Mouse (Mus musculus) lung, embryonic 16.5 days (tissue): Measurements from ENCODE around the gene Clcn2. TPM values are rescaled to one million over a fixed set of nuclear protein-coding genes. Genes with fewer than 3 reads are reported as not detected.
A peak's percentile ranks its signal among the peaks of the same experiment; 100 is the strongest.
"Not testable (repeated sequence)": the region's sequence is repeated elsewhere in the genome, so short reads cannot be mapped to it uniquely, and the experiment has no call there.

Source experiments
- ATAC-seq: fragments of 200-750 bp; cut with Nextera tagmentation; 2 replicates; pipeline ENCODE4 v1.8.0; 2017; ENCODE audit warnings: low read depth, mild to moderate bottlenecking, moderate library complexity
- H3K27ac ChIP-seq: fragments of 300-500 bp; sonication (generic); 2 replicates; pipeline ENCODE4 v1.5.1; 2014; ENCODE audit warnings: mild to moderate bottlenecking, control low read depth, low read length
- H3K27me3 ChIP-seq: fragments of 300-500 bp; sonication (generic); 2 replicates; pipeline ENCODE4 v1.6.1; 2014; ENCODE audit warnings: low read depth, low read length, mixed read lengths; ENCODE audit not compliant: control insufficient read depth, insufficient read depth
- H3K36me3 ChIP-seq: fragments of 300-500 bp; sonication (generic); 2 replicates; pipeline ENCODE4 v1.6.1; 2014; ENCODE audit warnings: low read length; ENCODE audit not compliant: control insufficient read depth, insufficient read depth
- H3K4me1 ChIP-seq: fragments of 300-500 bp; sonication (generic); replicated peaks from 2 replicates; pipeline ENCODE4 v1.6.1; 2014; ENCODE audit warnings: low read length, mixed read lengths; ENCODE audit not compliant: control insufficient read depth, insufficient read depth
- H3K4me2 ChIP-seq: fragments of 300-500 bp; sonication (generic); 2 replicates; pipeline ENCODE4 v1.6.1; 2014; ENCODE audit warnings: low read depth, low read length, control low read depth
- H3K4me3 ChIP-seq: fragments of 300-500 bp; sonication (generic); 2 replicates; pipeline ENCODE4 v1.5.1; 2014; ENCODE audit warnings: mild to moderate bottlenecking, low read length, control low read depth
- H3K9ac ChIP-seq: fragments of 300-500 bp; sonication (generic); 2 replicates; pipeline ENCODE4 v1.6.1; 2014; ENCODE audit warnings: low read length, control low read depth
- H3K9me3 ChIP-seq: fragments of 300-500 bp; sonication (generic); 2 replicates; pipeline ENCODE4 v1.6.1; 2016; ENCODE audit warnings: low read length; ENCODE audit not compliant: control insufficient read depth
- WGBS: fragments of 180-500 bp; shearing (Covaris S2); extraction: QIAGEN DNeasy Blood & Tissue Kit; methylation state at CpG from one replicate; pipeline ENCODE4 v1.1.7; 2014; 5-methylcytosine and 5-hydroxymethylcytosine counted together
- polyA plus RNA-seq: library from polyadenylated mRNA; unstranded; fragments of >200 nt; fragmentation: Nextera tagmentation; extraction: Ambion mirVana; gene quantifications from 2 replicates; pipeline ENCODE4 v1.2.1, GENCODE M21; 2015

Gene Clcn2
- polyA plus RNA-seq, 1 experiment from 2014 or later = 5.8 TPM

DNA sequence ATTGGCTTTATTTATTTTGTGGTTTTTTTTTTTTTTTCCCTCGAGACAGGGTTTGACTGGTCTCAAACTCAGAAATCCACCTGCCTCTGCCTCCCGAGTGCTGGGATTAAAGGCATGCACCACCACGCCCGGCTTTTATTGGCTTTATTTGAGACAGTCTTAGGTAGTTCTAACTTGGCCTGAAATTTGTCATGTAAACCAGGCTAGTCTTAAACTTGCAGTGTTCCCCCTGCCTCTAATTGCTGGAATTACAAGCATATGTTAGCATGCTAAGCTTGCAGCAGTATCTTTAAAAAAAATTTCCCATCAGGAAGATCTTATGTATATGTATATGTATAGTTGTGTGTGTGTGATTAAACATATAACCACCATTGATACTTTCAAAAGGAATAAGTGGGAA lies 40.8 kb downstream of the Clcn2 start:
- Histone ChIP-seq H3K4me3 (no peak overlapping the region), H3K4me2 (no peak overlapping the region), H3K27ac (no peak overlapping the region), H3K4me1 (peaks cover 25% of the 10 kb centered on the region), H3K27me3 (no peaks in the 10 kb centered on the region), H3K9me3 (no peaks in the 10 kb centered on the region), H3K9ac (no peak overlapping the region), H3K36me3 (peaks cover 51% of the 10 kb centered on the region)
- no peak for ATAC-seq
- WGBS = 69% methylated on average over 4 of the region's 4 CpGs

DNA sequence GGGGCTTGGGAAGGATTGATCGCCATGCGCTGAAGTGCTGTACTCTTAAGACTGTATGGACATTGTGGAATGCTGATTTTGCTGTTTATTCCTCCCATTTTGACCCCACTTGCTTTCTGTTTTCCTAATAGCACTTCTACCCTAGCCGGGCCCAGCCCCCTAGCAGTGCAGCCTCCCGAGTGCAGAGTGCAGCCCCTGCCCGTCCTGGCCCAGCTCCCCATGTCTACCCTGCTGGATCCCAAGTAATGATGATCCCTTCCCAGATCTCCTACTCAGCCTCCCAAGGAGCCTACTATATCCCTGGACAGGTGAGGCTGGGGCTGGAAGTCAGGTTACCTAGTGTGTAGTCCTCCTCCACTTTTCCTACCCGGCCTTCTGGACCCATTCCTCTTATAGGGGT lies 42.3 kb downstream of the Clcn2 start:
- Histone ChIP-seq H3K4me2 (no peak overlapping the region), H3K9me3 (no peaks in the 10 kb centered on the region), H3K4me1 (peaks cover 25% of the 10 kb centered on the region), H3K27me3 (no peaks in the 10 kb centered on the region), H3K27ac (no peak overlapping the region), H3K4me3 (no peak overlapping the region), H3K9ac (no peak overlapping the region), H3K36me3 (peaks cover 39% of the 10 kb centered on the region)
- no peak for ATAC-seq
- 83% methylated on average over 6 of the region's 6 CpGs for WGBS

DNA sequence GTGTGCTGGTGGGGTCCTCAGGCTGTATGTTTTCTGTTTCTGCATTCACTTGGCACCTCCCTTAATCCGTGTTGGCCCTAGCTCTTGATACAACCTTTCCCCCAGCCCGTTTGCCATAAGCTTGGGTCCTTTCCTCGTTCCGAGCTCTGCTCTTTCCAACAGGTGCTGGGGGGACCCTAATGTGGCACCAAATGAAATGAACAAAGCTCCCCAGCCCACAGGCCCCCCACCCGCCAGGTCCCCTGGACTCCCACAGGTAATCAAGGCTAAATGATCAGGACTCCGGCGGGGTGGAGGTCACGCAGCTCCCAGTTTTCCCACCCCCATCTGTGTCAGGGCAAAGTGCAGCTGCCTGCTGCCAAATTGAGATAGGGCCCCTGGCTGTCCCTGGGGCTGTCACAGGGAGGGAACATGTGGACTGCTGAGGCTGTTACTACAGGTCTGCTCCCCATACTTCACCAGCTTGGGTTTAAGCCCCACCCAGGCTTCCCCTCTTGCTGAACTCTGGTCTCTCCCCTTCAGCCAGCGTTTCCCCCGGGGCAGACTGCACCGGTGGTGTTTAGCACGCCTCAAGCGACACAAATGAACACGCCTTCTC lies 43.7 kb downstream of the Clcn2 start:
- Histone ChIP-seq H3K4me3 (peak overlapping the region; percentile 97), H3K27me3 (no peaks in the 10 kb centered on the region), H3K9ac (peak overlapping the region; percentile 95), H3K27ac (peak overlapping the region; percentile 95), H3K4me2 (peak overlapping the region; percentile 90), H3K9me3 (no peaks in the 10 kb centered on the region), H3K4me1 (peaks cover 25% of the 10 kb centered on the region), H3K36me3 (peaks cover 26% of the 10 kb centered on the region)
- no peak for ATAC-seq
- 3% methylated on average over 14 of the region's 14 CpGs for WGBS

DNA sequence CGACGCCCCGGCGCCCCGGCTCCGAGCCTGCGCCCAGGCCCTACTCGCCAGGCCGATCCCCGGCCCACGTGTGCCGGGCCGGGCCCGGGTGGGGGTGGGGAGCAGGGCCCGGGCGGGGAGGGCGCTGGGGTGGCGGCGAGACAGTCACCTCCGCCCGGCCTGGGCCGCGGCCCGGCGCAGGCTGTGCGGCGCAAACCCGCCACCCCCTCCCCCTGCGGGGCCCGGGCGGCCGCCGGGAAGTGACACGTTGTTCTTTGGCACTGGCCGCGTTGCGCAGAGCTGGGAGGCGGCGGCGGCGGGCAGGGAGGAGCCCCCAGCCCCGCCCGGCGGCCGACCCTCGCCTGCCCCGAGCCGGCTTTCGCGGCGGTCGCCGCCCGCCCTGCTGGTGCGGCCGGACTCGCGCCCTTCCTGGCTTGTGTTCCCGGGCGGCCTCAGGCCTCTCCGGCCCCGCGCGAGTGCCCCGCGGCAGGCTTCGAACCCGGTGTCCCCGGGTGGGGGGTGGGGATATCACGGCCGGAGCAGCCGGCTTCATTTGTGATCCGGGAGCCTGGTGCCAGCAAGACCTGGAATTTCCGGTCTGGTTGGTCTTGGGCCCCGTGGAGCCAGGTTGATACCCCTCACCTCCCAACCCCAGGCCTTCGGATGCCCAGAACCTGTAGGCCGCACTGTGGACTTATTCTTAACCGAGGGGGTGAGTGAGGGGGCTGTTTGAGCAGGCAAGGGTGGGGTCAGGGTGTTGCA lies 44.4 kb downstream of the Clcn2 start:
- H3K27me3 ChIP-seq = no peaks in the 10 kb centered on the region
- 0% methylated on average over 37 of the region's 78 CpGs for WGBS
- H3K4me2 ChIP-seq = peak overlapping the region; percentile 90

DNA sequence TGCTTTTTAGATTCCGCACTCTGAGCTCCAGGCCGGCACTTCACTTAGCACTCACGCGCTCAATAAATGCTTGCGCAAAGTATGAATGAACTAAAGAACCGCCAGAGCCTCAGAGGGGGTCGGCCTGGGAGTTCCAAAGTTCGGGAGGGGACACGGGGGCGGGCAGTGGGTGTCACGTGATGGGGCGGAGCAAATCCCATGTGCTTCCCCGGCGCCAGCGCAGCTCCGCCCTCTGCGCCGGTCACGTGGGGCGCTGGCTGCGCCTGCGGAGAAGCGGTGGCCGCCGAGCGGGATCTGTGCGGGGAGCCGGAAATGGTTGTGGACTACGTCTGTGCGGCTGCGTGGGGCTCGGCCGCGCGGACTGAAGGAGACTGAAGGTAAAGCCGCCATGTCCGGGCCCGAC lies 45.0 kb downstream of the Clcn2 start:
- Histone ChIP-seq H3K9ac (peak overlapping the region; percentile 95), H3K27ac (peak overlapping the region; percentile 95), H3K9me3 (no peaks in the 10 kb centered on the region), H3K27me3 (no peaks in the 10 kb centered on the region), H3K36me3 (peaks cover 17% of the 10 kb centered on the region), H3K4me1 (peaks cover 21% of the 10 kb centered on the region), H3K4me3 (peak overlapping the region; percentile 97), H3K4me2 (peak overlapping the region; percentile 90)
- 1% methylated on average over 35 of the region's 38 CpGs for WGBS
- peak; percentile 97 for ATAC-seq

More for the DNA sequence above, 44.4 kb downstream of the Clcn2 start:
- Histone ChIP-seq H3K9ac (peak overlapping the region; percentile 95), H3K27ac (peak overlapping the region; percentile 95), H3K36me3 (peaks cover 21% of the 10 kb centered on the region), H3K9me3 (no peaks in the 10 kb centered on the region), H3K4me3 (peak overlapping the region; percentile 97), H3K4me1 (peaks cover 25% of the 10 kb centered on the region)
- peak; percentile 77 for ATAC-seq

DNA sequence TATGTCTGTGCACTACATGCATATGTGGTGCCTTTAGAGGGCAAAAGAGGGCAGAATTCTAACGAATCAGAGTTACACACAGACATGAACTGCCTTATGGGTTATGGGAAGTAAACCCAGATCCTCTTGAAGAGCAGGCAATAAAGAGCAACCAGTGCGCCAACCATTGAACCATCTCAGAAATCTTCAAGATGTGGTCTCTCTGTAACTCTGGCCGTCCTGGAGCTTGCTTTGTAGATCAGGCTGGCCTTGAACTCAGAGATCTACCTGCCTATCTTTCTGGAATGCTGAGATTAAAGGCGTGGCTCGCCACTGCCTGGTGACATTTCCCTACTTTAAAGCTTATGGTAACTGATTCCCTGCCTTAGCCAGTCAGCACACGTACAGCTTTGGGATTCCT lies 45.7 kb downstream of the Clcn2 start:
- Histone ChIP-seq H3K4me2 (peak overlapping the region; percentile 90), H3K9ac (peak overlapping the region; percentile 13; the same call in 1 of the 2 replicates), H3K27ac (0 out of 2 replicates have a peak overlapping the region, but pooled peaks have one; percentile 95), H3K4me3 (peak overlapping the region; percentile 97), H3K9me3 (no peaks in the 10 kb centered on the region), H3K36me3 (peaks cover 12% of the 10 kb centered on the region), H3K4me1 (peaks cover 18% of the 10 kb centered on the region), H3K27me3 (no peaks in the 10 kb centered on the region)
- no peak for ATAC-seq
- WGBS = 18% methylated on average over 6 of the region's 6 CpGs

DNA sequence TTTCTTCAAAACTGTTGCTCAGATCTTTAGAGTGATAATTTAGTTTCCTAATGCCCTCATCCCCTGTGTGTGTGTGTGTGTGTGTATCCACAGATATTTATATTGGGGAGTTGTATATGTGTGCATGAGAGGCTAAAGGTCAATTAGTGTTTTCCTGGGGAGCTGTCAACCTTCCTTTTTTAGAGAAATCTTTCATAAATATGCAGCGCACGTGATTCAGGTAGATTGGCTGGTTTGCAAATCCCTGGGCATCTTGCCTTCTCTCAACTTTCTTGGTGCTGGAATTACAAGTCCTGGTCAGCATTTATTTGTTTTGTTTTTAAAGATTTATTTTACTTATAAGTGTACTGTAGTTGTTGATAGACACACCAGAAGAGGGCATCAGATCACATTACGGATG lies 47.3 kb downstream of the Clcn2 start:
- 83% methylated on average over 3 of the region's 3 CpGs for WGBS
- Histone ChIP-seq H3K4me1 (peaks cover 18% of the 10 kb centered on the region), H3K9me3 (no peaks in the 10 kb centered on the region), H3K36me3 (peaks cover 1% of the 10 kb centered on the region; the same call in 1 of the 2 replicates), H3K27me3 (no peaks in the 10 kb centered on the region), H3K27ac (no peak overlapping the region), H3K9ac (no peak overlapping the region), H3K4me2 (no peak overlapping the region), H3K4me3 (no peak overlapping the region)
- ATAC-seq = no peak

DNA sequence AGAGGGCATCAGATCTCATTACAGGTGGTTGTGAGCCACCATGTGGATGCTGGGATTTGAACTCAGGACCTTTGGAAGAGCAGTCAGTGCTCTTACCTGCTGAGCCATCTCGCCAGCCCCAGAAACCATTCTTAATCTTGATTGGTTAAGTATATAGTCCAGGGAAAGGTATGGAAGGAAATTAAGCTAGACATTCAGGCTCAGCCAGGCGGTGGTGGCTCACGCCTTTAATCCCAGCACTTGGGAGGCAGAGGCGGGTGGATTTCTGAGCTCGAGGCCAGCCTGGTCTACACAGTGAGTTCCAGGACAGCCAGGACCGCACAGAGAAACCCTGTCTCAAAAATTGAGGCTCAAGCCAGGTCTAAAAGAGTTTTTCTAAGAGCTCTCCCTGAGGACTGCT lies 49.5 kb downstream of the Clcn2 start, which contains the start of gene Eif4g1:
Gene Eif4g1 (plus strand): TSS at position 301 of the 400 bp plus-strand sequence.
- H3K4me2 ChIP-seq, H3K4me1 ChIP-seq, ATAC-seq, H3K4me3 ChIP-seq, H3K9ac ChIP-seq, H3K27ac ChIP-seq, H3K36me3 ChIP-seq, H3K9me3 ChIP-seq, H3K27me3 ChIP-seq: not testable (repeated sequence)
- 93% methylated on average over 4 of the region's 6 CpGs for WGBS

DNA sequence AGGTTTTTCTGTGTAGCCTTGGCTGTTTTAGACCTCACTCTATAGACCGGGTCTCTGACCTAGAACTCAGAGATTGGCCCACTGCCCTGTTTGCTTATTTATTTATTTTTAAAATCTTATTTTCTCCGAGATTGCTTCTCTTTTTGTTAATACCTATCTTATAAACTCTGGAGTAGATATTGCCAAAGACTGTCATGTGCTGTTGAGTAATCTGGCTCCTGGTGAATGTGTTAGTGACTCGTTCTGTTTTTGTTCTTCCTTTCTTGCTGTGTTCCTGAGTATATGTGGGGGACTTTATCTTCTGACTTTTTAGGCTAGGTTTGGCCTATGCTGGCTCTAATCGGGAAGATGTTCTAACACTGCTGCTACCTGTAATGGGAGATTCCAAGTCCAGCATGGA lies 59.9 kb downstream of the Clcn2 start:
- peaks cover 70% of the 10 kb centered on the region for H3K36me3 ChIP-seq
- no peak overlapping the region for H3K4me2 ChIP-seq
- H3K9me3 ChIP-seq = no peaks in the 10 kb centered on the region
- H3K4me3 ChIP-seq = no peak overlapping the region
- peaks cover 4% of the 10 kb centered on the region; the same call in 1 of the 2 replicates for H3K4me1 ChIP-seq
- no peak for ATAC-seq
- H3K27ac ChIP-seq = no peak overlapping the region
- no peak overlapping the region for H3K9ac ChIP-seq
- H3K27me3 ChIP-seq = no peaks in the 10 kb centered on the region
- WGBS = 78% methylated on average over 4 of the region's 4 CpGs
